Mouse (Mus musculus) midbrain, embryonic 11.5 days (tissue): ENCODE results near the gene Slc16a10. TPM values are rescaled to one million over a fixed set of nuclear protein-coding genes. Genes with fewer than 3 reads are reported as not detected.

Source experiments
- ATAC-seq: fragments of 200-750 bp; cut with Nextera tagmentation; 2 replicates; pipeline ENCODE4 v1.8.0; 2017; ENCODE audit warnings: moderate TSS enrichment, moderate library complexity; ENCODE audit not compliant: low FRiP score
- DNase-seq: peaks from one replicate; pipeline ENCODE4 v3.0.0; 2015; ENCODE audit warnings: low spot score; ENCODE audit errors: missing footprints
- H3K27ac ChIP-seq: fragments of 300-500 bp; sonication (generic); 2 replicates; pipeline ENCODE4 v1.5.1; 2014; ENCODE audit warnings: low read depth, low read length
- H3K27me3 ChIP-seq: fragments of 300-500 bp; sonication (generic); 2 replicates; pipeline ENCODE4 v1.6.1; 2014; ENCODE audit warnings: mild to moderate bottlenecking, low read length, moderate library complexity, mixed read lengths; ENCODE audit not compliant: control insufficient read depth, insufficient read depth
- H3K36me3 ChIP-seq: fragments of 300-500 bp; sonication (generic); 2 replicates; pipeline ENCODE4 v1.6.1; 2014; ENCODE audit warnings: mild to moderate bottlenecking, low read length, moderate library complexity, mixed read lengths; ENCODE audit not compliant: control insufficient read depth, insufficient read depth
- H3K4me1 ChIP-seq: fragments of 300-500 bp; sonication (generic); 2 replicates; pipeline ENCODE4 v1.6.1; 2014; ENCODE audit warnings: low read length; ENCODE audit not compliant: control insufficient read depth, insufficient read depth
- H3K4me2 ChIP-seq: fragments of 300-500 bp; sonication (generic); 2 replicates; pipeline ENCODE4 v1.6.1; 2014; ENCODE audit warnings: mild to moderate bottlenecking, moderate library complexity
- H3K4me3 ChIP-seq: fragments of 300-500 bp; sonication (generic); 2 replicates; pipeline ENCODE4 v1.5.1; 2014; ENCODE audit warnings: low read depth, low read length
- H3K9ac ChIP-seq: fragments of 300-500 bp; sonication (generic); 2 replicates; pipeline ENCODE4 v1.6.1; 2014; ENCODE audit warnings: low read length
- H3K9me3 ChIP-seq: fragments of 300-500 bp; sonication (generic); 2 replicates; pipeline ENCODE4 v1.6.1; 2016; ENCODE audit warnings: low read length; ENCODE audit not compliant: control insufficient read depth
- WGBS: fragments of 180-500 bp; shearing (Covaris S2); extraction: QIAGEN DNeasy Blood & Tissue Kit; methylation state at CpG from one replicate; pipeline ENCODE4 v1.1.7; 2014; 5-methylcytosine and 5-hydroxymethylcytosine counted together
- polyA plus RNA-seq: library from polyadenylated mRNA; unstranded; fragments of >200 nt; fragmentation: Nextera tagmentation; extraction: Ambion mirVana; gene quantifications from 2 replicates; pipeline ENCODE4 v1.2.1, GENCODE M21; 2014

Gene Slc16a10
- polyA plus RNA-seq, 1 experiment from 2014 or later, result 4.6 TPM

DNA sequence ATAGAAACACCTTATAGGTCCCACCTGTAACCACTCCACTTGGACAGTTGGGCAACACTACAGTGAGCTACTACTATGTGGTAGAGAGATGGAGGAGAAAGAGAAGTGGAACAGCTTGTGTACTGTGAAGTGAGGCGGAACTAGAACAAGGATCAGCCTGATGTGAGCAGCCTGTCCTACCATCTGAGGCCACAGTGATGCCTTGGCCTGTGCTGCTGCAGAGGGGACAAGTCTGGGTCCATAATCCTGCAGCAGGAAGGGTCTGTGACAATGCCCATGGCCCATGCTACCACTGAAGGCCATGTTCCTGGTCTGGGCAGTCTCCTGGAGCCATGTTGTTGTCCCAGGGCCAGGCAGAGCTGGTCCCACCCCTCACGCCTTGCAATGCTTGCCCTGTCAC, 19.2 kb upstream of the Slc16a10 start:
- no peak for ATAC-seq
- 88% methylated on average over 2 of the region's 2 CpGs for WGBS
- H3K9ac ChIP-seq, result no peak overlapping the region
- no peak overlapping the region for H3K27ac ChIP-seq
- no peaks in the 10 kb centered on the region for H3K9me3 ChIP-seq
- no peak overlapping the region for H3K4me2 ChIP-seq
- H3K4me3 ChIP-seq, result no peak overlapping the region
- no peaks in the 10 kb centered on the region for H3K27me3 ChIP-seq
- no peak for DNase-seq
- H3K4me1 ChIP-seq, result no peaks in the 10 kb centered on the region
- H3K36me3 ChIP-seq, result no peaks in the 10 kb centered on the region

- no peak for DNase-seq
- H3K9me3 ChIP-seq, result no peaks in the 10 kb centered on the region
- H3K9ac ChIP-seq, result no peak overlapping the region
- H3K27ac ChIP-seq, result no peak overlapping the region
- H3K4me3 ChIP-seq, result no peak overlapping the region
- no peak for ATAC-seq
- H3K4me1 ChIP-seq, result no peaks in the 10 kb centered on the region
- WGBS, result 83% methylated on average over 4 of the region's 4 CpGs
- no peak overlapping the region for H3K4me2 ChIP-seq
- H3K36me3 ChIP-seq, result no peaks in the 10 kb centered on the region
- H3K27me3 ChIP-seq, result no peaks in the 10 kb centered on the region
Measured at GRCm38 (mm10) chr10:40152550-40152857, 10.4 kb upstream of the Slc16a10 start.

DNA sequence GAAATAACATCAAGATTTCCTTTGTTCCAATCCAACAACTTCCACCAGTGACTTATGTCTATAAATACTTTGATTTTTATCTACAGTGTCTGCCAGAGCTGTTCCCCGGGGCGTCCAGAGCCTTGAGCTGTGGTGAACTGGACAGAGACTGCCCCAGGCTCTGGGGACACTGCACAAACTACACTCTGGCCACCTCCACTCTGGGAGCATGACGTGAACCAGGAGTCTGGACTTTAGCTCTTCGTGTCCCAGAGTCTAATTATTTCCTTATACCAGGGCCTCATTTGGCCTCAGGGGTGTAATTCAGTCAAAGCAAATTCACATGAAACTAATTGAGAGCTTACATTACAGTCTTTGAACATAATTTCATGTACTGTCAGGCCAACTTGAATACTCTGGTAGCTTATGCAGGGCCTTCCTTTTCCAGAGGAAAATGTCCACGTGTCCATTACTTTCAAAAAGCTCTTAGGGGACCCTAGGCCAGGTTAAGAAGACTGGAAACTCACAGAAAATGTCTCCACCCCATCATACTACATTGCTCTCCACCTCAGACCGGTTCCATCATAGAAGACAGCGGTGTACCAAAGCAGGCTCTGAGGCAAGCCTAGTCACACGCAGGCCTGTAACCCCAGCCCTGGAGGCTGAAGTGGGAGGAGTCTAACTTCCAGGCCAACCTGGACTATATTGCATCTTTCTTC, 9.9 kb upstream of the Slc16a10 start:
- Histone ChIP-seq H3K27ac (no peak overlapping the region), H3K4me2 (no peak overlapping the region), H3K36me3 (no peaks in the 10 kb centered on the region), H3K9me3 (no peaks in the 10 kb centered on the region), H3K4me1 (no peaks in the 10 kb centered on the region), H3K9ac (no peak overlapping the region), H3K4me3 (no peak overlapping the region), H3K27me3 (no peaks in the 10 kb centered on the region)
- ATAC-seq (no peak), DNase-seq (no peak)
- WGBS, result 79% methylated on average over 8 of the region's 8 CpGs

- no peaks in the 10 kb centered on the region for H3K36me3 ChIP-seq
- no peak overlapping the region for H3K27ac ChIP-seq
- DNase-seq (no peak), ATAC-seq (no peak)
- no peaks in the 10 kb centered on the region for H3K27me3 ChIP-seq
- WGBS, result 92% methylated on average over 5 of the region's 5 CpGs
- H3K9ac ChIP-seq, result no peak overlapping the region
- no peaks in the 10 kb centered on the region for H3K4me1 ChIP-seq
- no peak overlapping the region for H3K4me2 ChIP-seq
- H3K9me3 ChIP-seq, result no peaks in the 10 kb centered on the region
- no peak overlapping the region for H3K4me3 ChIP-seq
Measured at GRCm38 (mm10) chr10:40149584-40150145, 7.6 kb upstream of the Slc16a10 start.

GRCm38 (mm10) chr10:40147325-40148059, 5.4 kb upstream of the Slc16a10 start:
- ATAC-seq (no peak), DNase-seq (no peak)
- H3K9ac ChIP-seq, result no peak overlapping the region
- H3K27me3 ChIP-seq, result no peaks in the 10 kb centered on the region
- H3K9me3 ChIP-seq, result no peaks in the 10 kb centered on the region
- 89% methylated on average over 8 of the region's 8 CpGs for WGBS
- H3K4me3 ChIP-seq, result no peak overlapping the region
- no peaks in the 10 kb centered on the region for H3K36me3 ChIP-seq
- H3K4me1 ChIP-seq, result no peaks in the 10 kb centered on the region
- no peak overlapping the region for H3K27ac ChIP-seq
- H3K4me2 ChIP-seq, result no peak overlapping the region

- no peak for ATAC-seq
- no peaks in the 10 kb centered on the region for H3K36me3 ChIP-seq
Measured at GRCm38 (mm10) chr10:40146451-40146850, 4.4 kb upstream of the Slc16a10 start.

DNA sequence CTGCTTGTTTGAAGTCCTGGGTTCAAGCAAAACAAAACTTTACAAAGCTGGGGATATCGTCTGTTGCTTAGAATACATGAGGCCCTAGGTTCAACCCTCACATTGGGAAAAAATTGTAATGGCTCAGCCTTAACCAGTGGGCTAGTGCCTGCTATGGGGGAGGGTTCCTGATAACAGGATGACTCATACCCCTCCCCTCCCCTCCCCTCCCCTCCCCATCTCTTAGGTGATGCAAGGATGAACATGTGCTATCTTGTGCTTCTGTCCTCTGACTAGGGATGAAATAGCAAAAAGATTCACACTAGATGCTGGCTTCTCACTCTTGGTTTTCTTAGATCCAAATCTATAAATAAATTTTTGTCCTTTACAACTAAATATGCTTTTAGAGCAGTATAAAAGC, 2.8 kb upstream of the Slc16a10 start:
- 65% methylated on average over 1 of the region's 1 CpGs for WGBS
- no peaks in the 10 kb centered on the region; the same call in 1 of the 2 replicates for H3K27me3 ChIP-seq
- ATAC-seq, result no peak

More at GRCm38 (mm10) chr10:40146451-40146850, 4.4 kb upstream of the Slc16a10 start:
- DNase-seq, result no peak
- peaks cover 3% of the 10 kb centered on the region; the same call in 1 of the 2 replicates for H3K4me1 ChIP-seq
- no peak overlapping the region for H3K27ac ChIP-seq
- H3K9me3 ChIP-seq, result no peaks in the 10 kb centered on the region
- H3K4me2 ChIP-seq, result no peak overlapping the region
- no peak overlapping the region for H3K9ac ChIP-seq
- no peaks in the 10 kb centered on the region; the same call in 1 of the 2 replicates for H3K27me3 ChIP-seq
- 88% methylated on average over 3 of the region's 3 CpGs for WGBS
- no peak overlapping the region for H3K4me3 ChIP-seq

DNA sequence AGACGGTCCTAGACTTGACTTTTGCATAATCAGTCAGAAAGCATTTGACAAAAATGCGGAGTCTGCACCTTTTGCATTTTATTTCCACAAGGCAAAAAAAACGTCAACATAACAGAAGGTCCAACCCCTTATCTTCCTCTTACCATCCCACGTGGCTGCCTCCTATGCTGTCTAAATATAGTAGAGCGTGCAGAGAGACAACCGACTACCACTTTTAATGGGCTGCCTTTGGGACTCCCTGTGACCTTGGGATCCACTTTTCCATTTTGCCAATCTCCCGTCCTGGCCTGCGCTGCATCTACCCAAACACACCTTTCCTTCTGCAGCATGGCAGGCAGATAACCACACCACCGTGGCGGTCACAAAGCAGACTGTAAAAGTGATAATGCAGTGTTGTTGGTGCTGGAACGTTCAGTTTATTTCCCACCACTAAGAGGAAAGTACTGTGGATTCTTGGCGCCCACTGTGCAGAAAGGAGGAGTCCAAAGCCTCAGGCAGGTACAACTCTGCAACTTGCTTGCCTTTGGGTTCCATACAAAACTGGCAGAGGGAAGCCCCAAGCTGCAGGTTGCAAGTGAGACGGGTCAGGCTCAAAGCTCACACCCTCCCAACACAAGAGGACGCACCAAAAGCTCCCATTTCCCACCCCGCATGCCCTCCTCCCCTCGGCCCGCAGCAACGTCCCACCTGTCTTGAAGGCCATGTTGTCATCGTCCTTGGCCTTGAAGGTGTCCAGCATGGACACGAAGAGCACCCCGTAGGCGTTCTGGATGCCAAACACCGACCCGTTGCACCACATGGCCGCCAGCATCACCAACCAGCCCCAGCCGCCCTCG, 824 bp downstream of the Slc16a10 start:
- Histone ChIP-seq H3K4me3 (peak overlapping the region; percentile 51), H3K4me1 (peaks cover 3% of the 10 kb centered on the region; the same call in 1 of the 2 replicates), H3K27ac (no peak overlapping the region), H3K36me3 (no peaks in the 10 kb centered on the region), H3K9ac (peak overlapping the region; percentile 69), H3K9me3 (no peaks in the 10 kb centered on the region), H3K27me3 (no peaks in the 10 kb centered on the region; the same call in 1 of the 2 replicates), H3K4me2 (peak overlapping the region; percentile 86)
- 28% methylated on average over 27 of the region's 27 CpGs for WGBS
- DNase-seq, result peak; percentile 92
- ATAC-seq, result peak; percentile 20

More for the DNA sequence above, 2.8 kb upstream of the Slc16a10 start:
- Histone ChIP-seq H3K4me3 (no peak overlapping the region), H3K4me1 (peaks cover 3% of the 10 kb centered on the region; the same call in 1 of the 2 replicates), H3K9me3 (no peaks in the 10 kb centered on the region), H3K4me2 (no peak overlapping the region), H3K36me3 (no peaks in the 10 kb centered on the region), H3K9ac (no peak overlapping the region), H3K27ac (no peak overlapping the region)
- DNase-seq, result no peak
